Mouse (Mus musculus) cerebellum, adult 9-11 months (tissue): ENCODE data around the gene Pla2g4e.

Experiments
- DNase-seq: peaks from one replicate; pipeline ENCODE4 v3.0.0; 2022

Gene Pla2g4e

DNA sequence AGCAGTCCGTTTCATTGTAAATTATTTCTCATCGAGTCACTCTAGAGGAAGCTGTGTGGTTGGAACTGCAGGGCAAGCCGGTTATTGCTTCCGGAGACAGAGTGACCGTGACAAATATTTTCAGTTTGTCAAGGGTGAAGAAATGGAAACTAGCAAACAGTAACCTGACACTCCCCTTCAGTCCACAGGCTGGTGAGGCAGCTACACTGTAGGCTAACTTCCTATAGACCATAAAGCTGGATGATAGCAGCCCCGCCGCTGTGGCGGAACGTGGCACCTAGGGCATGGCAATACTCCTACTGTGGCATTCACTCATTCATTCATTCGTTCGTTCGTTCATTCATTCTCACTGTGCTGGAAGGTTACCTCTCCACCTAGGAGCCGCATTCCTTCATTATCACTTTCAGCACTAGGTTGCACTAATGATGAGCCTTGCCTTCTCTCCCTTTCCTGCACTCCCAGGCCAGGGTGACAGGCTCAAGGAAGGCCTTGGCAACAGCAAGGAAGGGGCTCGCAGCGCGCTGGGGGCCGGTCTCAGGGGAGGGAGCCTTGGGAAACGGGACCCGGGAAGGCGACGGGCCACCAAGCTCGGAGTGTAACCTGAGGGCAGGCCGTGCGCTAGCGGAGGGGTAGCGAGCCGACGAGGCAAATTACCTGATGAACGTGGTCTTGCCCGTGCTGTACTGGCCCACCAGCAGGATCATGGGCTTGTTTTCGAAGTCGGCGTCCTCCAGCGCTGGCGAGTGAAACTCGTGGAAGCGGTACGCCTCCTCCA is 91.4 kb downstream of the Pla2g4e start:
- DNase-seq, result no peak

DNA sequence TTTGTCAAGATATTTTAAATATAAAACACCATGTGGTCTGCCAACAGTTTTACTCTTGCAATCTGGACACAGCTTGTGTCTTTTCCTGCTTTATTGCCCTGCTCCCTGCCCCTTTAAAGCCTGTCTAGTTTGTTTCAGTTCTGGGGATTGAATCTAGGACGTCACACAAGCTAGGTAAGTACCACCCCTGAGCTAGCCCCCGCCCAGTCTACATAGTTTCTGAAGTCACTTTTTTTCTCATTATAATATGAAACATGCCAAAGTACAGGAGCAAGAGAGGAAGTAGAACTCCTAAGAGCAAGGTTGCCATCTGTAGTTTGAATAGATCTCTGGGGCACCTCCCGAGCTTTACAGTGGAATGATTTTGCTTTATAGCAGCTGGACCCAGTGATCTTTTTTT is 94.6 kb downstream of the Pla2g4e start:
- DNase-seq, result no peak

DNA sequence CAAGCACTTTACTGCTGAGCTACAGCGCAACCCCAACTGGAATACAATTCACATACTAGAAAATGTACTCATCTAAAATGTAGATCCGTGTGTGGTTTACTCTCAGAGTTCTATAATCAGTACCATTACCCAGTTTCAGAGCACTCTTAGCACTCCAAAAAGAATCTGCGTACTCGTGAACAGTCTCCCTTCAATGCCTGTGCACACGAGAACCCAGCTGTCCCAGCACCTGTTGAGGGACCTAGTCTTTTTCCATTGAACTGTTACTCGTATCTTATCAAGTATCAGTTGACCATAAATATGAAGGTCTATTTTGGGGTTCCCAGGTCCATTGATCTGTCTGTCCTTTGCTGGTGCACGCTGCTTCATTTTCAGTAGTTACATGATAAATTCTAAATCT is 95.5 kb downstream of the Pla2g4e start:
- no peak for DNase-seq

DNA sequence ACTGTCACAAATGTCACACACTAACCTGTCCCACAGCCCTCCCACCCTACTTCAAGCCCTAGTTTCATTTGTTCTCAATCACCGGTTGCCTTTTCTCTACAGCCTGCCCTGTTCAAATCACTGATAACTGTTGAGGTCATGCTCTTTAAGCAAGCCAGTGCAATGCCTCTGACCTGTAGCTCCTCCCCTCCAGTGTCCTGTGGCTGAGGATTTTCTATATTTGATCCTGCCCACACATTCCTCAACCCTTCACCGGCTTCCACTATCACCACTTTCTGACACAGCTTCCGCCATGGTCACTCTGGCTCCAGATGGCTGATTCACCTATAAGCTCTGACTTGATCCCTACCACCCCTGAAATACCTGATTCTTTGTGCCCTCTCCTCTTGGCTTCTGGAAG is 97.1 kb downstream of the Pla2g4e start:
- no peak for DNase-seq

DNA sequence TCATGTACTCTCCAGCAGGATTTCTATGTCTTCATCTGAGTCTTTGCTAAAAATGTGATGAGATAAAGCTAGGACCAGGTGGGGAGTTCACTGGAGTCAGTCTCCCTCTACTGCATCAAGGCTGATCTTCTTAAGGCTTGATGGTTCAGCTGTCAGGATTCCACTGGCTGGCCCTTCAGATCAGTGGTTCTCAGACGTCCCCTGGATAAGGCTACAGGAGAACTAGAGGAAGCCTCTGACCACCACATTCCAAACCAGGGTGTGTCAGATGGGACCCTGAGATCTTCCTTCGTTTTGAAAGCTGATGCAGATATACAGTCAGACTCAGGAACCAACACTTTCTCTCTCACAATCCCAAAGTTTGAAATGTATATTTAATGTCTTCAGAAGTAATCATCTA is 97.8 kb downstream of the Pla2g4e start:
- no peak for DNase-seq

DNA sequence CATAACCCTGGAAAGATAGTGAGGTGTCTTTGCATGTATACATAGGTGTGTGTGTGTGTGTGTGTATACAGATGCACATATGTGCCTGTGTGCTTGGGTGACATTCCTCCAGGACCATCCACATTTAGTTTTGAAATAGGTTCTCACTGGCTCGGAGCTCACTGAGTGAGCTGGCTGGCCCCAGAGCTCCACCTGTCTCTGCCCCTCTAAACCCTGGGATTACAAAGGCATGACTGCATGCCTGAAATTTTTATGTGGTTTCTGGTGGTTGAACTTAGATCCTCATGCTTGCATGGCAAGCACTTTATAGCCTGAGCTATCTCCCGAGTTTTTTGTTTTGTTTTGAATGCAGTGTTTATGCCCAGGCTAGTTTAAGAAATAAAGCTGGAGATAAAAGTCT is 98.6 kb downstream of the Pla2g4e start:
- DNase-seq, result no peak

DNA sequence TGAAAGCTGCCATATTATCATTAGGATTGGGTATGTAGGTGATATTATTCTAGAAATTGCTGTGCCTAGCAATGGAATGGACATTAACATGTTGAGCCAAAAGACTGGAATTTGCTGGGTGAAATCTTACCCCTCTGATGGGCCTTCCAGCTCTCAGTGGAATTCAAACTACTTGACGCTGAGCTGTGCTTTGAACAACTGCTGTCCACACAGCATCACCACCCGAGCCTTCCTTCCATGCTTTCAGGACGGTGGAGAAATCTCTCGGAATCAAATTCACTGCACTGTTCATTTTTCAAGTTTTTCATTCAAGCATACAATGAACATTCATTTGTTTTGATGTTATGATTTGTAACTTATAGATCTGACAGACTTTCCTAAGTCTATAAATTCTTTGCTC is 100.7 kb downstream of the Pla2g4e start:
- DNase-seq, result no peak

DNA sequence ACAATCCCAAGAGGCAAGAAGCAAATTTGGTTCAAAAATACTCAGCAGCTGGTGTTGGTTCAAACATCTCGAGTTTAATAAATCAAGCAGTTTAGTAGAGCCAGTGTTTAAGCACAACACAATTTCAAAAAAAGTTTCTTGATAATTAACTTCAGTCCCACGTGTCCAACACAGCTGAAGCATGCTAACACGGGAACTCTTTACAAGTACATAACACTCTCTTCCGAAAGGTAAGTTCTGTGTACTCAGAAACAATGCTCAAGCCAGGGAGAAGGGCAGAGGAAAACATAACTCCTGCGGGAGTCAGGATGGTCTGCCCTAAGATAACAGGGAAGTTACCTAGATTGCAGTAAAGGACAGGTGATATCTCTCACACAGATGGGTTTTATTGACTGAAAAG is 102.8 kb downstream of the Pla2g4e start:
- DNase-seq, result no peak

DNA sequence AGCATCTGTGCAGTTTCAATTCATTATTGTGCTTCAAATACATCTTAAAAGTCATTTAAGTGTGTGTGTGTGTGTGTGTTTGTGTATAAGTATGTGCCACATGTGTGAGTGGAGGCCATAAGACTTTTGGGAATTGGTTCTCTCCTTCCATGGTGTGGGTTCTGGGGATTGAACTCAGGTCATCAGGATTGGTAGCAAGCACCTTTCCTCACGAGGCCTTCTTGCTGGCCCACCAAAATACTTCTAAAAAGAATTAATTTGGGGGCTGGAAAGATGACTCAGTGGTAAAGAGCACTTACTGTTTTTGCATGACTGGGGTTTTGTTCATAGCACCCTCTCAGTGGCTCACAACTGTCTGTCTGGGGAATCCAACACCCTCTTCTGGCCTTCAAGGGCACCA is 103.5 kb downstream of the Pla2g4e start:
- no peak for DNase-seq

DNA sequence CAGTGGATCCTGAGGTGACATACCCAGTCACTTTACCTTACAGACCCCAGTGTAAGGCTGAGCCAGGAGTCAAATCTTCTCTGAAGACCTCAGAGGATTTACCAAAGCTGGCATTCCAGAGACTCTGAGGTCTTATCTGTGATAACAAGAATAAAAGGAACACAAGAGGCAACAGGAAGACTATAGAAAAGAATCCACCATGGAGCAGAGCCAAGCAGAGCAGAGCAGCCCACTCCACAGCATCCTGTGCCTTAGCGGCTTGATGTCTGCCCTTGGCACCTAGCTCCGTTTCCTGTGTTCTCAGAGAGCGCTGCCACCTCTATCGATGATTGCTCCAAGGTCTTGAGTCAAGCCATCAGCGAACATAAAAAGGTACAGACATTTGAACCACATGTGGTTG is 104.8 kb downstream of the Pla2g4e start:
- no peak for DNase-seq

DNA sequence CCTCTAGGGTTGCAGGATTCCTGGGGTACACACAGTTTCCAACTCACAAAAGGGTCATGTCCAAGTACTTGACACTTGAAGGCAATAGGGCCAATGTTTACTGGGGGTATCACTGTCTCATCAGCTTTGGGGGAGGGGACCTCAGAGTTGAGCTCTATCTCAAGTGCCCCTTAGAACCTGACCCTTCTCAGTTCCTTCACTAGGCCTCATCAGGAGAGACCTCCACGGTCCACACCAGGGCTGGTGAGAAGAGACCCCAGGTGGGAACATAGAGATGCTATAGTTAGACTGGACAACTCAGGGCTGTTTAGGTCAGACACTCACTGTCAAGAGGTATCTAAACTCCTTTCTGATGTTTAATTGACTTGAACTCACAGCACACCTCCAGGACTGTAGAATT is 106.0 kb downstream of the Pla2g4e start:
- DNase-seq, result no peak

DNA sequence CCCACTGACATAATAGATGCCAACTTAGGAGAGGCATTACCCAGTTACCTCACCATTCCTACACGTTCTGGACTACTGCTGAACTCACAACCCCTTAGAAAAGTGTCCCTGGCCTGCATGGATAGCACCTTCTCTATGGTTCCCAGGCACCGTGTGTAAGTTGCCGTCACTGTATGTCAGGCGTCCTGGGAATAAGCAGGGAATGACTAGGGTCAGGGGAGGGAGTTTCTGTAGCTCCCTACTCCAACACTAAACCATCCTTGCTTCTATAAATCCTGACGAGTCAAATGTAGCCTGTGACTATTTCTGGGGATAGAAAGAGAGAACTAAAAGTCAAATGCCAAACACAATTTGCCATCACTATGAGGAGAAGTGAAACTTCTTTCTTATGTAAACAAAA is 107.9 kb downstream of the Pla2g4e start:
- DNase-seq, result no peak

DNA sequence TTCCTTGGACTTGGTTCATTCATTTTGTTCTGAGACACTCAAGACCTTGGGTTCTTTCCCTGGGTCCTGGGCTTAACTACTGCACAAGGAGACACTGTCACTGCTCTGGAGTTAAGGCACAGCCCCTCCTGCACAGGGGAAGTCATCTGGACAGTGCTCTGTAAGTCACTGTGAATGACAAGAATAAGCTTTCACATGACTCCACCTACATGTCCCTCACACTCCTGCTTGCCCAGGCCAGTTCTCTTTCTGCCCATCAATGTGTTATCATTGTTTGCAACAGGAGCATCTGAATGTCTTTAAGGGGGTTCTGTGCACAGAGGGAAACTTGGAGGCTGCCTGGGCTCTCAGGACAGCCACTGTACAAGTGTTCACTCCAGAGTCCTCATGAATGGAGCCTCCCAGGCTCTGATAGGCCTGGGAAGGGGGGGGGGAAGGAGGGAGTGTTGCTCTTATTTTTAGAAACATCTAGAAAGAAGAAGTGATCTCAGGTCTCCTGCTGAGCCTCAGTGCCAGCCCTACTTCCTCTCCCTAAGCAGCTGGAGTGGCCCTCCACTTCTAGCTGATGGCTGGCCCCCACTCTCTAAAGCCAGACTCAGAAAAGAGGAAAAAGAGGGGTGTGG is 110.6 kb downstream of the Pla2g4e start:
- DNase-seq, result no peak

DNA sequence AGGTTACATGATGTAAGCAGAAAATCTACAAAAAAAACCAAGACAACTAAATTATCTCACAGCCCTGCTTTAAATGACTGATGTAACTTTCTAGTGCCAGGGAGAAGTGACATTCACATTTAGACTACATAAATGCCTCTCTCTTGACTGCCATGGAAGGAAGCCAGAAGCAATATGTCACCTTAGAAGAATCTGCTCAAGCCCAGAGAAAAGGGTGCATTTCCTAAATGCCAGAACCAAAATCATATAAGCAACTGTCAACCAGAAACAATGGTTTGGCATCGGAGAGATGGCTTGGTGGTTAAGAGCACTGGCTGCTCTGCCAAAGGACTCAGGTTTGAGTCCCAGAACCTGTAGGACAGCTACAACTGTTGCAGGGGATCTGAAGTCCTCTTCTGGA is 113.3 kb downstream of the Pla2g4e start:
- DNase-seq, result no peak

DNA sequence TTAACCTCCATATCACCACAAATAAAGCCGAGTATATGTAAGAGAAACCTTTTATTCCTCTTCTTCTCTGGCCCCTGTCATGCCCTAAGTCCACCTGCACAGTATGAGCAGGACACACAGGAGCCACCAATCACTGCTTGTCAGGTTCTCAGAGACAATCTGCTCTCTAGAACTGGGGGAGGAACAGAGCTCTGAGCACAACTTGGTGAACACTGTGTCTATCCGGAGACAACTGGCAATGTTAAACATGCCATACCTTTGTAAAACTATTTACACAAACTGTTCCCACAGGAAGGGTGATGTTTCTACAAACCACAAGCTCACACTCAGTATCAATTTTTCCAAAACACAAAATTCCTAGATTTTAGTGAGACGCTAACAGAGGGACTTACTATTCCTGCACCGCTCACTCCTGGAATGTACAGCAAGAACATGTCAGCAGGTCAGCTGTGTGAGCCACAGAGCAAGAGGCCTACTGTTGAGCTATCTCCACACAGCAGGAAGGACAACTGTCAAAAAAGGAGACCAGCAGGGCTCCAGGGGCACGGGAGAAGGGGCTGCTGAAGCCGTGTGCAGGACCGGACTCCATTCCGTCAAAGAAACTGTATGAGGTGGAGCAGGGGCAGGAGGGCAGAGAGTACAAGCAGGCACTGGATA is 115.8 kb downstream of the Pla2g4e start:
- no peak for DNase-seq

DNA sequence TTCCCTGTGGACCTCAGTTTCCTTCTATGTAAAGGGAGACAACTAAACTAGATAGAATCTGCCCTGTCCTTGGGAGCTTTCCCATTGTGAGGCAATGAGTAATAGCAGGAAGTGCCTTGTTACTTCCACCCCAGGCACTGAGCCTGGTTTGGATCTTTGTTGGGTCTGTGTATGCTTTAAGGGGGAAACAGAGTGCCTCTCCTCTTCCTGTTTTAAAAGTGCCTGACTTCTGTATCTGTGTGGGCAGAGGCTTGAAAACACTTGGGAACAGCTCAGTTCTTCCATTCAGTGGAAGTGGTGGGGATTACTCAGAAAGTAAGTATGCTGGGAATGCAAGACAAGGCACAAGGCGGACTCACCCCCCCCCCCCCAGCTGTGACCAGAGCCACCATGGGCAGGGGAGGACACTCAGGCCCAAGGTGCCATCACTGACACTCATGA is 116.5 kb downstream of the Pla2g4e start:
- DNase-seq, result no peak

DNA sequence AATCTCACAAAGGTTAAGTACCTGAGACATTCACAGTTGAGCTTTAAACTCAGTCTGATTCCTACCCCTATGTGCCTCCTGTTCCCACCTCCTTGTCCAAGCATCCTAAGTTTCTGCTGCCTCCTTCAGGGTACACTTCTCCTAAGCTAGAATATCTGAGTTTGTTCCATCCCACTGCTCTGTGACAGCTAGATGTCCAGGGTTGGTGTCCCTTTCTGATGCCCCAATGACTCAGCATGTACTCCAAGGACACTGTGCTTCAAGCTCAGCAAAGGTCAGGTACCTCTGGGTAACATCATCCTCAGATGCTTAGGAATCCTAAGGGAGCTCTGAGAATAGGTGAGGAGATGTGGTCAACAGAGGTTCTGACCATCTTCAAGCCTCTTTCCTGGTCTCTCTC is 117.1 kb downstream of the Pla2g4e start:
- DNase-seq, result no peak

DNA sequence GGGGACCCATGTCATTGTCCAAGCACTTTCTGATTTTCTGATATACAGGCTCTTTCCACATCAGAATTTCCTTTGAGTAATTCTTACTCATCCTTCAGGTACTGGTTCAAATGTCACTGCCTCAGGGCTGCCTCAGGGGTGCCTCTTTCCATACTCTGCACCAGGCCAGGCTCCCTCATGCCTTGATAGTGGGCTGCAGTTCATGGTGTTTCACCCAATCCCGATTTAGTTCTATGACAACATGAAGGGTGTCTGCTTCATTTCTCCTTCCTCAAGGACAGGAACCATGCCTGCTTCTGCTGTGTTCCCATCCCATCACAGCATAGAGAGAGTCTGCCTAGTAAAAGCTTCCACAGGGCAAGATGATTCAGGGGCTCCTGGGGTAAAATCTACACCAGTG is 118.2 kb downstream of the Pla2g4e start:
- DNase-seq, result no peak

DNA sequence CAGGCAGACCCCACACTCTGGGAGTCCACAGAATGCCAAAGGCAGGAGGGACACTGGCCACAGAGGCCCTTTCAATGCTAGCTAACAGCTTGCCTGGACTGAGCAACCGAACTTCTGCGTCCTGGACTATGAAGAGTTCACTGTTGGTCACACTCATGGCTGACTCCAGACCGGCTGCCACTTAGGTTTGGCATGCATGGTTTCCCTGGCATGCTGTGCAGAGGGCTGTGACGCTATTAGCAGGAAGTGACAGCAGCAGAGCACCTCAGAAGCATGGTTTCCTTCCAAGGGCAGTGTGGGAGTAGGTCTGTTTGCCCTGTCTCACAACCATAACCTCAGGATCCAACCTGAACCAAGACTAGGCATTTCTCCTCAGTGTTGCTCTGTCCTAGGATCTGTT is 118.7 kb downstream of the Pla2g4e start:
- DNase-seq, result no peak

DNA sequence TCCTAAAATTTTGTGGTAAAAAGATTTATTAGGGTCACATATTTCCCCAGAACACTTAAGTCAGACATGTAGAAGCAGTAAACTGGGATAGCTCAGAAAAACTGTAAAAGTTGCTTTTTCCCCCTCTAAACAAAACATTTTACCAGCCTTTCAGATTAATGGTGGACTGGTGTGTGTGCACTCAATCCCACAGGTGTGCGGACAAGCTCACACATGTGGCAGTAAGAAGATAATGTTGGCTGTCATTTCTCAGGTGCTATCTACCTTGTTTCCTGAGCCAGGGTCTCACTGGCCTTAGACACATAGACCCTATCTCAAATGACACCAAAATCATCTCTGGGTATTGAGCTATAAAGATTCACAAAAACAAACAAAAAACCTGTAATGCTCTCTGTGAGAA is 119.7 kb downstream of the Pla2g4e start:
- no peak for DNase-seq

DNA sequence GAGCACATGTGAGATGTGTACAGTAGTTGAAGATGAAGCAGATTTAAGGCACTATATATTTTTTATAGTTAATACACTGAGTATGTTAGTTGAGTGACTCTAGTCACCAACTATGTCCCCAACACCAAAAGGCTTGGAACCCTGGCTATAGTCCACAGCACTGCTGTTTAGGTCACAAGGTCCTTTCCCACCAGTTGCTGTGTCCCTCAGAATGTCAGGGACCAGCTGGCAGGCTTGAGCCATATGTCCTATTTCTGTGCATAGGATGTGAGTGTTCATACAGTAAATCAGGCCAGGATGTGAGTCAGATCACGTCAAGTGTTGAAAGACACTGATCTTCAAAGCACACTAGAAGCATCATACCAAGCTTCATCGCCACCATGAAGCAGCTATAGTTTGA is 120.2 kb downstream of the Pla2g4e start:
- DNase-seq, result no peak

DNA sequence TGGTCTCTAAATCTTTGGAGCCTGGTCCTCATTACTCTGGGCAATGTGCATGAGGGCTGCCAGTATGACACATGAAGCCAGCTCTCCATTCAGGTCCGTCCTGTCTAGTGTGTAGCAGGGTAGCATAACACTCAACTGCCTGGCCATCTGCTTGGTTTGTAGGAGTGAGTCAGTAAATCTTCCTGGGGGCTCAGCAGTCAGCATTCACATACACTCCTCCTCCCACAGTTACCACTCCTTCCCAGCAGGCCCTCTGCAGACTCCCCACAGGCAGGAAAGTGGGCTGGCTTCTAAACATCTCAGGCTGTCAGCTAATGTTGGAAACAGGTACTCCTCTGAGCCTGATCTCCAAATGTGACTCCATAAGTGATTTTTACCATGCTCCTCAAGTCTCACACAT is 121.0 kb downstream of the Pla2g4e start:
- DNase-seq, result peak; percentile 12

DNA sequence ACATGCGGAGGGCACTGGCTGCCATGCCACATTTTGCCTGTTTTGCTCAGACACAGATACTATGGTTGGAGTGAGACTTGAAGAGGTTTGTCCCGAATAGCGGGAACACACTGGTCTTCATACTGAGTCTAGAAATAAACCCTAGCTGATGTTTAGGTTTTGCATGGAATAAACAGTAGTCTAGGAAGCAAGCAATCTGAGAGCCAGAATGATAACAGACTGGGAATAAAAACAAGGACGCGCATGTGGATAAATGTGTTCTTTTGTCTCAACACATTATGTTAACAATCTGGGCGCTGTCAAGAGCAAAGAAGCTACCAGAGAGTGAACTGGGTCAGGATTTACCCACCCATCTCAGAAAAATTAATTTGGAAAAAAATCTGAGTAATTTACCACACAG is 122.2 kb downstream of the Pla2g4e start:
- no peak for DNase-seq

DNA sequence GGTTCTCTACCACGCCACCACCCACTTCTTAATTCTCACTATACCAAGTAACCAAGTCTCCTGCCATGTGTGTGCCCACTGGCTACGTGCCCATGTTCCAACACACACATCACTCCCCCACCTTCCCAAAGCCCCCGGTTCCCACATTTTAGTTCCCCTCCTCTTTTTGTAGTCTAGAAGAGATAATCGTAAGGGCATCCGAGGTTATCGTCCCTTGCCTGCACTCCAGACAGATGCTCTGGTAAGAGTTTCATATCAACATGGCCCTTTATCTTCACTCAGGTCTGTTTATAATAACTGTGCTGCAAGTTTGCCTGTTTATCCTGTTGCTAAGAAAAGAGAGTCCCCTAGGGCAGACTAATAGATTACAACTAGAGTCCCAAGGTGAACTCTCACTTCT is 127.8 kb downstream of the Pla2g4e start:
- DNase-seq, result no peak
